Mouse (Mus musculus): ENCODE measurements at regions not wholly inside any gene's neighbourhood (a gene's known extent, or its start where the extent isn't known, plus 50 kb on each side); places are given as distances from the start of the nearest gene placed in this dataset.
A peak's percentile ranks its signal among the peaks of the same experiment; 100 is the strongest.

DNA sequence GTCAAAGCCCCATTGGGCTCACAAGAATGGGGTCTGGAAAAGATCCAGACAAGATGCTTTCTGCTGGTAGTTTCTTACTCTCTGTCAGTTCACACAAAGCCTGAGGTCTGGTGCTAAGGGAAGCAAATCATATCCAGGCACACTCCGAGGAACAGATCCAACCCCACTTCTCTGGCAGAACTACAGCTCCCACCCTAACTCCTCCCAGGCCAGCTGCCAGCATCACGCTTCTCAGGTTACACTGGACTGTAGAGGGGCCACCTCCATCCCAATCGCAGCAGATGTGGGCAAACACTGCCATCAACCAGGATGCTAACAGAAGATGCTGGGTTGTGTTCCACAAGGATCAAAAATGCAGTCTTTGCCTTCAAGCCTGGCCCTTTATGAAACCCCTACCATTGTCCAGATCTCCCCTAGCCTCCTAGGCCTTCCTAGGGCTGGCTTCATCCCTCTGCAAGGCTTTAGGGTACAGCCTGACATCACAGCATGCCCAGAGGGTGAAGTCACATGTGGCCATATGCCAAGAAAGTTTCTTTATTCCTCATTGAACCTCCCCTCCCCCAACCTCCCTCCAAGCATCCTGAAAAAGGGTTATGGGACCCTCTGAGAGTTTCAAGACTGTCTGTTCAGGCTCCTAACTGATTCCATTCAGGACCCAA, 99.6 kb upstream of the 2610301B20Rik start:
- peak; percentile 7 for DNase-seq (ENCODE audit: low read depth, low spot score)

DNA sequence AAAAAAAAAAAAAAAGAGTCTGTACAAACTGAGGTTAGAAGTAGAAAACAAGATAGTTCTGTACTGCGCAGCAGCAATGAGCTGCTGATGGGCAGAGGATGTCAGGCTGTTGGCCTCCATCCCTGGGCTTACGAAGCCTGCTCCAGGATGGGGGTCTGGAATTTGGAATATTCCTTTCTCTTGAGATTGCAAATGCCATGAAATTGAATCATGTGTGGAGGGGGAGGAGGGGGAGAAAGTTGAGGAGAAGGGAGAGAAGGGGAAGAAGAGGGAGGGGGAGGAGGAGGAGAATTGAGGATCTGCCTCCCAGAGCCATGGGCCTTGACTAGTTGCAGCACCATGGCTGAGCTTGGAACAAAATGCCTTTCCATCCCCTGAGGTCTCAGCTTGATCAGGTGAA, 87.6 kb upstream of the 2610301B20Rik start:
- no peak for DNase-seq (ENCODE audit: low read depth, low spot score)

DNA sequence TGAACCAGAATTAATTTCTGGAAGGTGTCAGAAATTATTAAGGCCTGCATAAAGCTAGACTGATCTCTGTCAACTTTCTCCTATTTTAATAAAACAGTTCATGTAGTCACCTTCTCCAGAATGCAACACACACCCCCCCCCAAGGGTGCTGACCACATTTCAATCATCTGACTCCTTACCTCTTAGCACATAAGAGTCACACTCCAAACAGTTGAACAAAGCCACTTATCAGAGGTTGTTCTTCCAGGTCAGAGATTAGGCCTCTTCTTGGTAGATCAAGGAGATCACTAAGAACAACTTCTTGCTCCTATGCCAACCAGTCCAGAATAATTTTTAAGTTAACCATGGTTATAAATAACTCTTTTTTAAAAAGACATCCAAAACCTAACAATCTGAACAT, 86.0 kb upstream of the 2610301B20Rik start:
- no peak for DNase-seq (ENCODE audit: low read depth, low spot score)

DNA sequence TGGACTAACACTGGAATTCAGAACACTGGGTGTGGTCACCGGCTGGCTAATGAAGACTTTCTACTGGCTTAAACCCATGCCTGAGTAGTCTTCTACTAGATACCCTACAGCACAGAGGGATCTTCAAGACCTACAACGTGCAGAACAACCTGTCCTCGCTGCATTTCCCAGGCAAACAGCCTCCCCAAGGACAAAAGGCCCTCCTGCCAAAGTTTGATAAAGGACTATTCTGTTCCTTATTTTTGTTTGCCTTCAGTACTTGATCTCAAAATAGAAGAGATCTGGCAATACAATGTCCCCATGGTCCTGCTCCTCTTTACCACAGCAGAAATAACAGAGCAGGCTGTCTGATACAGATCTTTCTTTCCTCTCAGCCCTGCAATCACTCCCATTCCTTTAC, 85.2 kb upstream of the 2610301B20Rik start:
- no peak for DNase-seq (ENCODE audit: low read depth, low spot score)

DNA sequence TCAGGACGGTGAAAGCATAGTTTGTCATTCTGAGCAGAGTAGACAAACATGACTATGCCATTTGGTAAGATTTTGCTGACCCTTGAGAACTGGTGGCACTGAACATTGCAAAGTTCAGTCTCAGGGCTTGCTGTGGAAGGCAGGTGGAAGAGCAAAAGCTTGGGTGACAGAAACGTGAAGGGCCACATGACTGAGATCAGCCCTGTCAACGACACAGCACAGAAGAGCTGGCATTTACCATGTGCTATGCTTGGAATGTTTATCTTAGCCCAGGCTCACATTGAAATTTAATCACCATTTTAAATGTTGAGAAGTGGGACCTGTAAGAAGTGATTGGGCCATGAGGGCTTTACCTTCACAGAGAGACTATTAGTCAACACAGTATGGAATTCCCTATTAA, 81.7 kb upstream of the 2610301B20Rik start:
- no peak for DNase-seq (ENCODE audit: low read depth, low spot score)

DNA sequence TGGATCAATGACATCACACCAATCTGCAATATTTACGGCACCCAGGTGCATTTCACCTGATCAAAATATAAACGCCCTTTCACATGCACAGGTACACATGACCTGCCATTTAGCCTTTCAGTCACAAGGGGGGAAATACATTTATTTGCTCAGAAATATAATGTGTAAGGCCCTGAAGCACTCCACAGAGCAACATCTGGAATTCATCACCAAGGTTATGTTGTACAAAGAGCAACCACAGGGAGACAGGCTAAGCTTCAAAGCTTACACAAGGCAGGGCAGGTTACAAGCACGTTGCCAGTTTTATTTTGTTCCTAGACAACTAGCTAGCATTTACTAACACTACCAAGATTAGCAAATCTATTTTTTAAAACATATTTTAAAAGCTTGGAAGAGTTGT, 79.8 kb upstream of the 2610301B20Rik start:
- DNase-seq (ENCODE audit: low read depth, low spot score): no peak

DNA sequence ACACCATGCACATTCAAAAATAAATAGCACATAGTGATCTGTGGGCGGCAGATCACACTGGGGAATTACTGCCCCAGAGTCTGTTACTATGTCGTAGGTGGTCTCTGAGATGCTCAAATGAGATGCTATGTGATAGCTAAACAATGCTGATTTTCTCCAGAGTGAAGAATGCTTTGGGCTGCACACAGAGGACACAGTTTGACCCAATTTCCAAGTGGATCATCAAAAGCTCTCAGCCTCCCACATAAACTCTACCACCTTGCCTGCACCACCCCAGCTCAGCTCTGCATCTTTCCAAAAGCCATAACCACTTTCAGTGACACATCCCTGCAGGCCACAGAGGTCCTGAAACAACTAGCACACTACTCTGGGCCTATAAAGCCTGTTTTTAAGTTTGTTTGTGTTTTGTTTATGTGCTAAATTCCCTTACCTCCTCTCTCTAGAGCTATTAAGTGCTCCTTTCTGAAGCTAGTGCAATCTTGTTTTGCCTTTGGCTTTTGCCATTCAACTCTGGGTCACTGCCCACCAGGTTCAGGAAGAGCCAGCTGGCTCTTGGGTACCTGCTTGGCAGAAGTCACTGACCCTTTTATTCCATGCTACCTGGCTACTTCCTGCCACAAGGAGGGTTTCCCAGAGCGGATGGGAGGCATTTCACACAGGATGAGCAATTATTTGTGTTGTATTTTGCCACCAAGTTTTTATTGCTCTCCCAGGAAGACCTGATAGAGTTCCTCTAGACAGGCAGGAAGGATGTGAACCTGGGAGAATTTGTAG, 73.3 kb upstream of the 2610301B20Rik start:
- DNase-seq (ENCODE audit: low read depth, low spot score): no peak

DNA sequence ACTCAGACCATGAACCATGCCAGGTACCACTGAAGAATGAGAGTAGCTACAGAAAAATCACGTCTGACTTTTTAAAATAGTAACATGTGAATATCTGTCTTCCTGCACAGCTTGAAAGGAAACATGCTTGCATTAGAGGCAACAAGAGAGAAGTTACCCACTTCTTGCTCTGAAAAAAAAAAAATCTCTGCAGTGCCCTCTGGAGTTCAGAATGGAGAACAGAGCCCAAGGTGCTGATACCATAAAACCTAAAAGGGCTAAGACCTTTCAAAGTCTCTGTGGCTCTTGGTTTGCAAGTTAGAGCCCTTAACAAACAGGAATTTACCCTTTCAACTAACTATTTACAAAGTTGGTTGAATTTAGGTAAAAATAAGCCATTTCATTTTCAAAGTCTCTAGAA, 69.6 kb upstream of the 2610301B20Rik start:
- no peak for DNase-seq (ENCODE audit: low read depth, low spot score)

DNA sequence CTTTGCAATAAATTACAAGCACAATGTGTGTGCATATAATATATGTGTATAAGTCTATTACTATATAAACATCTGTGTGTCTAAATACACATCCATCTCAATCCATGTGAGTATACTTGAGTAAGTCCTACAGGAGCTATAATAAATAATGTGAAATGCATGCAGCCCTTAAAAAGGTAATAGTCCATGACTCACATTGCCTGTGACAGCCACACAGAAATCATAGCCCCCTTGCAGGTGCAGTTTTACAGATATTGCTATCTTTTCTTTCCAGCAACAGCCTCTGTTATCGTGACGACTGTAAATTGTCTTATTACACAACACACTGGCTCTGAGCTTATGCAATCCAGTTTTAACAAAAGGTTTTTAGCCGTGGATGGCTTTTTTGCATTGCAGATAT, 67.0 kb upstream of the 2610301B20Rik start:
- DNase-seq (ENCODE audit: low read depth, low spot score): no peak

DNA sequence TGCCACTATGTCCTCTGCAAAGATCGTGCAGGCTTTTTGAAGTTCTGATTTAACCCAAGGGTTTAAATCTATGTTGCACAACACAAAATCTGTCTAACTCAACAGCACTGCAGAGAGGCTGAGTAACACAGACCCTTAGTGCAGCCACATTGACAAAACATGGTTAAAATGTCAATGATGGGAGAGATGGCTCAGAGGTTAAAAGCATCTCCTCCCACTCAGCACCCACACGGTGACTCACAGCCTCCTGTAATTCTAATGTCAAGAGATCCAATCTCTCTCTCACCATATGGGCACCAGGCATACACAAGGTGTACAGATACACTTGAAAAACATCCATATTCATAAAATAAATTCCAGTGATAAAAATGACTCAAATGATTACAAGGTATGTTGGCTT, 61.4 kb upstream of the 2610301B20Rik start:
- DNase-seq (ENCODE audit: low read depth, low spot score): no peak
